Mouse (Mus musculus): ENCODE data around the gene Tmem259.

Tmem259 gene

GRCm38 (mm10) chr10:80015583-80015982 lies 31.5 kb upstream of the Tmem259 start:
- DNase-seq: no peak

DNA sequence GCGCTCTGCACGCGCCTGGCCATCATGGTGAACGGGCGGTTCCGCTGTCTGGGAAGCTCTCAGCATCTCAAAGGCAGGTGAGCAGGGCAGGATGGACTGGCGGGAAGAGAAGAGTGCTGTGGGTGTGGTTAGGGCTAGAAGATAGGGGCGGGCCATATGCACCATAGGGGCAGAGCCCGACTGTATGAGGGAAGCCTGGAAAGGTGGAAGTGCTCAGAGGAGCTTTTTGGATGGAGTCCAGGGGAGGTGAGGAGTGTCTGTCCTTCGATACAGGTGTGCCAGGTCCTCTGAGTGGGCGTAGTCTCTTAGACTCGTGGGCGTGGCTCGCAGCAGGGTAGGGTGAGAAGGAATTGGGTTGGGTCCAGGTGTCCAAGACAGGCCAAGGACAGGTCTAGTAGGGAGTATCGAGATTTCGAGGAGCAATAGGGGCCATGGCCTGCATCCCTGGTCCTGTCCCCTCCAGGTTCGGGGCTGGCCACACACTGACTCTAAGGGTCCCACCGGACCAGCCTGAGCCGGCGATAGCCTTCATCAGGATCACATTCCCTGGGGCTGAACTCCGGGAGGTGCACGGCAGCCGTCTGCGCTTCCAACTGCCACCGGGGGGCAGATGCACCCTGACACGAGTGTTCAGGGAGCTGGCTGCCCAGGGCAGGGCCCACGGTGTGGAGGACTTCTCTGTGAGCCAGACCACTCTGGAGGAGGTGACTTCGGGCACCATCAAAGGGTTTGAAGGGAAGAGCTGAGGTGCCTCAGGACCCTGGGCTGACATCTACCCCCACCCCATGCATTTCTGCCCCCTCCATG lies 30.6 kb upstream of the Tmem259 start:
- no peak for DNase-seq

DNA sequence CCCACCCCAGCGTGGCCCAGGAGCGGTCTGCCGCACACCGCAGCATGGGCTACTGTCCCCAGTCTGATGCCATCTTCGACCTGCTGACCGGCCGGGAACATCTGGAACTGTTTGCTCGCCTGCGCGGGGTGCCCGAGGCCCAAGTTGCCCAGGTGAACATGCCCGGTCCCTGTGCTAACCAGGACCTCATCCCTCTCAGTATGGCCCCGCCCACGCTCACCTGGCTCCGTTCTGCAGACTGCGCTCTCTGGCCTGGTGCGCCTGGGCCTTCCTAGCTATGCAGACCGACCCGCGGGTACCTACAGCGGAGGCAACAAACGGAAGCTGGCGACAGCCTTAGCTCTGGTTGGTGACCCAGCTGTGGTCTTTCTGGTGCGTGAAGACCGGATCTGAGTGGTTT lies 29.5 kb upstream of the Tmem259 start:
- no peak for DNase-seq

- DNase-seq: no peak
Observed at GRCm38 (mm10) chr10:80011740-80012139, 27.6 kb upstream of the Tmem259 start.

DNA sequence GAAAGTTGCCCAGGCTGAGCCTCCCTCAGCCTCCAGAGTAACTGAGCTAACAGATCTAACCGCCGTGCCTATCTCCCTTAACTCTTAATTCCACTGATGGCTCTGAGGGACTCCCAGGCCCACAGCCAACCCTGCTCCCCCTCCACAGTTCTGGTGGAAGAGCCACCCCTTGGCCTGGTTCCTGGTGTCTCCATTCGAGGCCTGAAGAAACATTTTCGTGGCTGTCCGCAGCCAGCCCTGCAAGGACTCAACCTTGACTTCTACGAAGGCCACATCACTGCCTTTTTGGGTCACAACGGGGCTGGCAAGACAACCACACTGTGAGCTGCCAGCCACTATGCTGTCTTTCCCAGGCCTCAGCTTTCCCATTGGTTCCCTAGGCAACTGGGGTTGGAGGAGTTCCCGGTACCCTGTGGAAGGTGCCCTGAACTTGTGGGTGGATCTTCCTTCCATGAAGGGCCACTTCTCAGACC lies 20.1 kb upstream of the Tmem259 start:
- DNase-seq: no peak

GRCm38 (mm10) chr10:80003374-80004232 lies 19.5 kb upstream of the Tmem259 start:
- DNase-seq: no peak

DNA sequence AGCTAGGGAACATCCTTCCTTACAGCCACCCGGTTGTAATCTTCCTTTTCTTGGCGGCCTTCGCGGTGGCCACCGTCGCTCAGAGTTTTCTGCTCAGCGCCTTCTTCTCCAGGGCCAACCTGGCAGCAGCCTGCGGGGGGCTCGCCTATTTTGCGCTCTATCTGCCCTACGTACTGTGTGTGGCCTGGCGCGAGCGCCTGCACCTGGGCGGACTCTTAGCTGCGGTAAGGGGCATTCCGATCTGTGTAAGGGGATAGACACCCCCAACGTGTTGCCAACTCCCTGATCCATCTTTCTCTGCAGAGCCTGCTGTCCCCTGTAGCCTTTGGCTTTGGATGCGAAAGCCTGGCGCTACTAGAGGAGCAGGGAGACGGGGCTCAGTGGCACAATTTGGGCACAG lies 18.7 kb upstream of the Tmem259 start:
- peak in 1 of 2 experiments; percentile 33 for DNase-seq

DNA sequence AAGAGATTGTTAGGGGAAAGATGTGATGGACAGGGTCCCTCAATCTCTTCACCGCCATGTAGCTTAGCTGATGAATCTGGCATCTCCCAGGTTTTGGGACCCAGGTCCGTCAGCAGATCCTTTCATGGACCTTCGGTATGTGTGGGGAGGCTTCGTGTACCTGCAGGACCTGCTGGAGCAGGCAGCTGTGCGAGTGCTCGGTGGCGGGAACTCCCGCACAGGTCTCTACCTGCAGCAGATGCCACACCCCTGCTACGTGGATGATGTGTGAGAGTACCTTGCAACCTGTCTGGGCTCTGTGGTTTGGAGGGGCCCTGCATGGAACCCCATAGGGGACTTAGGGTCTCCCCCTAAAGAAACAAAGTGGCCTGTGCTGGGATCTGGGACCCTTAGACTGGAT lies 17.8 kb upstream of the Tmem259 start:
- DNase-seq: no peak

- DNase-seq: peak; percentile 70 to 80
Observed at GRCm38 (mm10) chr10:79997819-79998218, 13.7 kb upstream of the Tmem259 start.

DNA sequence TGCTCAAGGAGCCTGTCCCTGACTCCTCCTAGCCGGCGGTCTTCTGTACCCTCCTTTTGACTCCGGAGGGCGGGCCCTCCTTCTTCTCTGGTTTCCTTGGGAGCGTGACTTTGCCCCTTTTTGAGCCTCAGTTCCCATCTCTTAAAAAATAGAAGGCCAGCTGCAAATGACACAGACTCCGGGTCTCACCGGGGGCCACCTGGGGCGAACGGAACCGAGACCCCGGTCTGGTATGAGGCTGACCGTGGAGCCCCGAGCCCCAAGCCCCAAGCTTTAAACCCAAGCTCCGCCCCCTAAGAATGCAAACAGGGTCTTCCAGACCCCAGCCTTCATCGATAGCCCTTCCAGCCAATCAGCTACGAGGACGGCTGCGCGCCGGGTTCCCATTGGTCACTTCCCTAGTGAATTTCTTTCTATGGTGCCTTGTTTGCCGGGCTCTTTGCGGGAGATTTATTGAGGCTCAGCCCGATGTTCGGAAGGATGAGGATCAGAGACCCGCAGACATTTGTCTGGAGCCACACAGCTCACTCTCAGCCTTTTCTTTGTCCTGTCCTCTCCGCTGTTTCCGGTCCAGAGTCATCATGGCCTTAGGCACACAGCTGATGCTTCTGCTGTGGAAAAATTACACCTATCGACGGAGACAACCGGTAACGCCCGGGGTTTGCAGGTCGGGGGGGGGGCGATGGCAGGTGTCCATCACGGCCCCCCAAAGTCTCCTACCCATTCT lies 13.1 kb upstream of the Tmem259 start:
- peak; percentile 86 to 87 for DNase-seq

- DNase-seq: peak; percentile 98 to 100
Observed at GRCm38 (mm10) chr10:79996272-79997033, 12.3 kb upstream of the Tmem259 start, which contains the start of gene Abca7. Gene Abca7 (plus strand): TSS chr10:79996494.

DNA sequence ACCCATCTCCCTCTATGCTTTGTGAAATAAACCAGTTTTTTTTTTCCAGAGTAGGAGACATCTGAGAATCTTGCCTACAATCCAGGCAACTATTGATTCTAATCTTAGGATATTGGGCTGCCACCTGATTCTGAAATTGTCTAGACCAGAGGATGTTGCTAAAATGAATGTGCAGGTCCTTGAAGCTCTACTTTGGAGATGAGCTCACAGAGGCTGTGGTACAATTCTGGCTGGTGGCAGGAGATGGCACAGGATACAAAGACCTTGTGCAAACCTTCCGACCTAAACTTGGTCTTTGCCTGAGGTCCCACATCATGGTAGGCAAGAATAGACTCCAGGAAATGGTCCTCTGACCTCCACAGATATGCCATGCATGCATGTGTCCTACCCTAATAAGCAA lies 11.5 kb upstream of the Tmem259 start:
- no peak for DNase-seq

- peak in 1 of 2 experiments; percentile 55 for DNase-seq
Observed at GRCm38 (mm10) chr10:79994397-79995115, 10.4 kb upstream of the Tmem259 start.

DNA sequence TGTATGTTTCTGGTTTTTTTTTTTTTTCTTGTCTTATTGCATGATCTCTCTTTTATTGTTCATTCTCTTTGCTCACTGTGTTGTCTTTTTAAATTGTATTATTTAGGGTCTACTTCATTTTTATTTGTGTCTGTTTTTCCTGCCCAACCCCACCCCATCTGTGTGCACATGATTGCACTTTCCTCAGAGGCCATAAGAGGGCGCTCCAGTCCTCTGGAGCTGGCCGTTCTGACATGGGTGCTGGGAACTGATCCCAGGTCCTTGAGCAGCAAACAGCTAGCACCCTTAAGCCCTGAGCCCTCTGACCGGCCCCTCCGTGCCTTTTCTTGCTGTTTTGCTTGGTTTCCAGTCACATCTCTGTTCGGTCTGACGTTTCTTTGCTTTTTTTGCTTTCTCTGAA lies 7.4 kb upstream of the Tmem259 start:
- DNase-seq: peak in 1 of 2 experiments; percentile 27

GRCm38 (mm10) chr10:79991099-79991498 lies 7.0 kb upstream of the Tmem259 start:
- DNase-seq: no peak

- DNase-seq: no peak
Observed at GRCm38 (mm10) chr10:79989870-79990269, 5.7 kb upstream of the Tmem259 start.

DNA sequence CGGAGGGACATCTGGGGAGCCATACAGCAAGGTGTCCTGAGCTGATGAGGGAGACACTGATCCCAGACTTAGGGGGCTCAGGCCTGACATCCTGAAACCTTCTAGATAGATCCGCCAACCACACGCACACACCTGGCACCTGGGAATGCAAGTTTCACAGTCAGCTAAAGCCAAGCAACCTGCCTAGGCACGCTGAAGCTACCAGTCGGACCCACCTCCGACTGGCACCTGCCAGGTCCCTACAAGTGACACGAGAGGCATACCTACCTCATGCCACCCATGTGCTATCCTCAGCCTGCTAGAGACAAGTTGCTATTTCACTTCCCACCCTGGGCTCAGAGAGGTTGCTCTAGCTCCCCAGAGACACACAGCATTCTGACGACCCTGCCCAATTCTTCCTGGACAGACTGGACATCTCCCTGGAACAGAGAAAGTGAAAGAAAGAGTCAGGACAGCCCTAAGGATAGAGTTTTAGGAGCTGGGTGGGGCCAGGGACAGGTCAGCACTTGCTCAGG lies 5.2 kb upstream of the Tmem259 start:
- DNase-seq: no peak

DNA sequence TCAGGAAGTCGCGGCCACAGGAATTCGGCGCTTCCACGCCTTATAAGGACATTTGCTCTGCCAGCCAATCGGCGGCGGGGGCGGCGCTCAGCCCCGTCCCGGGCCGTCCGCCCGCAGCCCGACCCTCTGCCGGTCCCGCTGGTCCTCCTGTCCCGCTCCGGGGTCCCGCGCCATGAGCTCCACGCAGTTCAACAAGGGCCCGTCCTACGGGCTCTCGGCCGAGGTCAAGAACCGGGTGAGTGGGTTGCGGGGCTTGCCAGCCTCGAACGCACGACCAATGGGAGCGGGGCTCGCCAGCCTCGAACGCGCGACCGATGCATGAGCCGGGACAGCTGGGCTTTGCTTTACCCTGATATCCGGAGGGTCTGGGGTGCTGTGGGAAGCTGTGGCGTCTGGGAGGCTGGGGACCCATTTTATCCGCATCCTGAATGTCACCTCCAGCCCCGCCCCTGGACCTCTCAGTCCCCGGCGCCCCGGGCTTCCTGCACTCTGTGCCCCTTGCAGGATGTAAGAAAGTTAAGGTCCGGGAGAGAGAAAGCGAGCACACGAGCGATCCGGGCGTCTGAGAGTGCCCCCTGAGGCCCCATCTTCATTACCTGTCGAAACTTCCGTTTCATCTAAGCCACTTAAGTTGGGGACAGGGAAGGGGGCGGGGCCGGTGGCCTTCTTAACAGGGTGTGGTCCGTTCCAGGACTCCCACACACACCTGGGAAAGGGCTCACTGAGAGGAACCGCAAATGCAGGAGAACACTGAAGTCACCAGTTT lies 4.6 kb upstream of the Tmem259 start, which contains the start of gene Cnn2:
TSS of gene Cnn2 (plus strand) at position 79 of the 766 bp plus-strand sequence.
- peak in 1 of 2 experiments; percentile 42 for DNase-seq

- DNase-seq: no peak
Observed at GRCm38 (mm10) chr10:79987771-79988505, 3.8 kb upstream of the Tmem259 start.

DNA sequence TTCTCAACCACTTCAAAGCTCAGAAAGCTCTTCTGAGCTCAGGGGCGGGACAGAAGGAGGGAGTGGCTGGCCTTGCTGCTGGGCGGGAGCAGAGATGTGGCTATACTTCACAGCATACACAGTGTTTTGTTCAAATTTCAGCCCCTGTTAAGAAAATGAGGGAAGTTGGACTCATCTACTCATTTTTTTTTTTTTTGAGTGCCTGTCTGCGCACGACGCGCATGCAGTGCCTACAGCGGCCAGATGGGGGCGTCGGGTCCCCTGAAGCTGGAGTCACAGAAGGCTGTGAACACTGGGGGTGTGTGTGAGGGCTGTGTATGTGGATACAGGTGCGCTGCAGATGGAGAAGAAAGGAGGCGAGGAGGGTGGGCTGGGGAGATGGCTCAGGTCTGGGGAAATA lies 2.8 kb upstream of the Tmem259 start:
- DNase-seq: peak; percentile 92 to 96
